Mouse (Mus musculus) C2C12 (cell line): ENCODE results near the gene Ttc9. TPM values are rescaled to one million over a fixed set of nuclear protein-coding genes. Genes with fewer than 3 reads are reported as not detected.

ENCODE experiments used
- H3K27me3 ChIP-seq: one replicate; pipeline ENCODE4 v1.6.1; 2011; ENCODE audit not compliant: control insufficient read depth, insufficient read depth, insufficient read length
- H3K36me3 ChIP-seq: one replicate; pipeline ENCODE4 v1.6.1; 2011; ENCODE audit not compliant: control insufficient read depth, insufficient read depth
- H3K4me3 ChIP-seq: one replicate; pipeline ENCODE4 v1.5.1; 2011; ENCODE audit warnings: mild to moderate bottlenecking, control low read depth; ENCODE audit not compliant: poor library complexity, insufficient read depth, severe bottlenecking
- H3K79me2 ChIP-seq: one replicate; pipeline ENCODE4 v1.6.1; 2011; ENCODE audit not compliant: control insufficient read depth, insufficient read depth
- H3K79me3 ChIP-seq: one replicate; pipeline ENCODE4 v1.6.1; 2011; ENCODE audit warnings: low read depth, control low read depth
- H3ac ChIP-seq: one replicate; pipeline ENCODE3; 2011; ENCODE audit warnings: low read depth; ENCODE audit not compliant: control insufficient read depth, insufficient read length
- CEBPB ChIP-seq: IDR thresholded peaks from one replicate; pipeline ENCODE4 v1.6.1; 2011; ENCODE audit warnings: low read depth, mild to moderate bottlenecking, control low read depth, moderate library complexity
- CTCF ChIP-seq: IDR thresholded peaks from one replicate; pipeline ENCODE4 v1.5.1; 2011; ENCODE audit not compliant: control insufficient read depth, insufficient read depth, insufficient read length
- FOSL1 ChIP-seq: IDR thresholded peaks from one replicate; pipeline ENCODE4 v1.8.0; 2011; ENCODE audit warnings: mild to moderate bottlenecking, low read length; ENCODE audit not compliant: poor library complexity, insufficient read depth, severe bottlenecking
- MAX ChIP-seq: IDR thresholded peaks from one replicate; pipeline ENCODE4 v1.6.1; 2011; ENCODE audit warnings: mild to moderate bottlenecking, control low read depth
- MYOD1 ChIP-seq: IDR thresholded peaks from one replicate; pipeline ENCODE4 v1.6.1; 2011; ENCODE audit warnings: low read depth; ENCODE audit not compliant: control insufficient read depth, insufficient read length
- MYOG ChIP-seq: IDR thresholded peaks from one replicate; pipeline ENCODE4 v1.6.1; 2011; ENCODE audit not compliant: control insufficient read depth, insufficient read length; ENCODE audit errors: extremely low read depth
- USF1 ChIP-seq: IDR thresholded peaks from one replicate; pipeline ENCODE4 v1.6.1; 2011; ENCODE audit warnings: low read depth, mild to moderate bottlenecking, control low read depth, moderate library complexity
- polyA plus RNA-seq: library from polyadenylated mRNA; unstranded; fragments of >200 nt; fragmentation: generic; extraction: Trizol; gene quantifications from one replicate; pipeline ENCODE4 v1.2.1, GENCODE M21; 2012; ENCODE audit warnings: missing spikeins

The Ttc9 gene
- polyA plus RNA-seq, 1 experiment = 11.2 TPM

DNA sequence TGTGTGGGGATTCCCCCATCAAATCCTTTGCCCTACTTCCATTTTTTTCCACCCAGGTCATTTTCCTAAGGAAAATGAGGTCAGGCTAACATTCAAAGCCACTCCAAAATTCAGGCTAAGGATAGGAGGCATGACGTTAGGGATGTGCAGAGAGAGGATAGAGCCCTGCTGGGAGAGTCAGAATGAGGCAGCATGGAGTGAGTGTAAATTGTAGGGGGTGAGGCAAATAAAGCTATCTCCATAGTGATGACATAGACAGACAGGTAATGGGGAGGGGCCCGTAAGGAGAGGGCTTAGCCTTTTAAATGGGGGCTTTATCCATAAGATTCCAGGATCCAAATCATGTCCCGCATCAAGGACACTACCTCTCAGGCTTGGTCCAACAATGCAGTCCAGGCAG is 54.9 kb downstream of the Ttc9 start:
- Histone ChIP-seq H3K27me3 (no peaks in the 10 kb centered on the region), H3K79me3 (no peaks in the 10 kb centered on the region), H3ac (no peak overlapping the region), H3K4me3 (no peak overlapping the region), H3K79me2 (no peaks in the 10 kb centered on the region), H3K36me3 (no peaks in the 10 kb centered on the region)
- TF ChIP-seq MYOG = no peak
- no peak for TF ChIP-seq CEBPB

DNA sequence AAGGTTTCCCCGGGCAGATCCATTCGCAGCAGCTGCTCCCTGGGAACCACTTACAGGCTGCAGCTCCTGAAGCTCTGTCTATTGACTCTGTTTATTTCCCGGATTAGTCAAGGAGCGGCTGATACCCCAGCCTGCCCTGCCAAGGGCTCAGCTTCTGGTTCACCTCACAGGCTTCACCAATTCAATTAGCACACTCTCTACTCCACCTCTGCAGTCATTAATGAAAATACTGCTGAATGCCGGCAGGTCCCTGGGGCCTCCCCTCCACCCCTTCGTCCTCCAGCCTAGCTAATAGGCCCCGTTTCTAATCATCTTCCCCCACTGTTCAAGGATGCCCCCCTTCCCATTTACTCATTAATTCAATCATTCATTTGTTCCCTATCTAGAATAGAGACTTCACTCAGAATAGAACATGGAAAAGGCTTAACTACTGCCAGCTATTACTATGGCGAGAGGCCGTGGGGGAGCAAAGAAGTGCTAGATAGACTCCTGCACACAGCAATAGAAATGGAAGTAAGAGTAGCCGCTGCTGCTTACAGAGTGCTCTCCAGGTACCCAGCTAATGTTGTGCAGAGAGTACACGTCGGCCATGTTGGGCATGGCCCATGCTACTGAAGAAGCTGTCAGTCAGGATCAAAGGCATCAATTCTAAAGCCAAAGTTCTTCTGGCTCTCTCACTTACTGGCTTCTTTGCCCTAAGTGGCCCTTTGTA is 55.5 kb downstream of the Ttc9 start:
- TF ChIP-seq MYOG (no peak), CEBPB (no peak), USF1 (no peak), CTCF (no peak)
- Histone ChIP-seq H3ac (no peak overlapping the region), H3K27me3 (no peaks in the 10 kb centered on the region), H3K79me2 (no peaks in the 10 kb centered on the region), H3K36me3 (no peaks in the 10 kb centered on the region), H3K79me3 (no peaks in the 10 kb centered on the region), H3K4me3 (no peak overlapping the region)

DNA sequence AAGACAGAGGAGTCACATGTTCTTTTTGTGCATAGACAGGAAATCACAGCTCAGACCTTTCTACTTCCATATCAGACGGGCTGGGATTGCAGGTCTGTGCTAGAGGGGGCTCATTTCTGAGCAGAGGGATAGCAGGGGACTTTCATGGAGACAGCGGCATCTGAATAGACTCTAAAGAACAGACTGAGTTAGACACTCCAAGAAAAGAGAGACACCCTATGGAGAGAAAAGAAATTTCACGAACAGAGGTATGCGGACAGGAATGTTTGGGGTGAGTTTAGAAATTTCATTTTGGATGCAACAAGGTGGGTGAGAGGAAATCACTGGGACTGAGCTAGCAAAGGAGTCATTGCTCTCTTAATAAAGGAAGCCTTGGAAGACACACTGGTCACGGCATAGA is 56.8 kb downstream of the Ttc9 start:
- Histone ChIP-seq H3ac (no peak overlapping the region), H3K79me3 (no peaks in the 10 kb centered on the region), H3K27me3 (no peaks in the 10 kb centered on the region), H3K79me2 (no peaks in the 10 kb centered on the region), H3K36me3 (no peaks in the 10 kb centered on the region), H3K4me3 (no peak overlapping the region)
- TF ChIP-seq MYOD1 (no peak), FOSL1 (no peak), MYOG (no peak), CTCF (no peak), MAX (no peak), USF1 (no peak), CEBPB (no peak)

DNA sequence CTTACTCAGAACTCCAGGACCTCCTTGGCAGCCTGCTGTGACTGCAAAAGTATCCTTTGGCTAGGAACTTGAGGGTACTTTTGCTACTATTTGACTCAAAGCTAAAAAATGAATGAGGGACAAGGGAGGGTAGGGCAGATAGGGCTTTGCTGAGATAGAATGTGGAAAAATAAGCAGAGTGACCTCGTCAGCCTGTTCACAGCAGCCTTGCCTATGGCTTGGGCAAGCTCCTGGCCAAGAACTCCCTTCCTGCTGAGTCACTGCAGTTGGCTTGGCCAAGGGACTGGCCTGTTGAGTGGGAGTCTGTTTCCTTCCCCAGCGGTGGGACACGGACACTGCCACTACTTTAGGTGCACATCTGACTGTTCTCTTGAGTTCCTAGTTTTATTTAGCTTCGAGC is 57.5 kb downstream of the Ttc9 start:
- Histone ChIP-seq H3K36me3 (no peaks in the 10 kb centered on the region), H3K4me3 (no peak overlapping the region), H3K27me3 (no peaks in the 10 kb centered on the region), H3K79me2 (no peaks in the 10 kb centered on the region), H3ac (no peak overlapping the region), H3K79me3 (no peaks in the 10 kb centered on the region)
- TF ChIP-seq USF1 (no peak), MAX (no peak), MYOG (no peak), CEBPB (no peak), MYOD1 (no peak), CTCF (no peak), FOSL1 (no peak)

DNA sequence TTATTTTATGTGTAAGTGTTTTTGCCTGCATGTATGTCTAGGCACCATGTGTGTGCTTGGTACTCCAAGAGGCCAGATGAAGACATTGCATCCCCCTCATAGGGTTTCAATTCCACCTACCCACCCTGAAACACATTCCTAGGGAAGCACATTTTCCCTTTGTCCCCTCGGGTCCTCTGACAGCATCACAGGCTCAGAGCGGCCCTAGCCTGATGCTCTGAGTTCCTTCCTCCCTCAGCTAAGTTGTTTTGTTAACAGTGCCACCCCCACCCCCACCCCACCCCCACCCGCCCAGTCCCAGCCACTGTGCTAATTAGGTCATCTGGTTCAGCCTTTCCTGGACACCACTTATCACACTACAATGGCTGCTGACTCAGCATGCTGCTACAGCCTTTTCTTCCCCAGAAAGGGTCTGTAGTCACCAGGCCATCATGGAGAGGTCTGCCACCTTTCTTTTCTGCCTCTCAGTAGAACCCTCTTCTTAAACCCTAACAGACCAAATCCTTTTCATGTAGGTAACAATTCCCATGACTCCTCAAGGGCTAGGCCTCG is 58.5 kb downstream of the Ttc9 start:
- no peak overlapping the region for H3K4me3 ChIP-seq
- TF ChIP-seq CTCF = no peak
- no peak for TF ChIP-seq CEBPB
- no peak for TF ChIP-seq MAX
- no peak for TF ChIP-seq USF1
- no peak for TF ChIP-seq MYOD1
- TF ChIP-seq FOSL1 = no peak
- no peak for TF ChIP-seq MYOG

DNA sequence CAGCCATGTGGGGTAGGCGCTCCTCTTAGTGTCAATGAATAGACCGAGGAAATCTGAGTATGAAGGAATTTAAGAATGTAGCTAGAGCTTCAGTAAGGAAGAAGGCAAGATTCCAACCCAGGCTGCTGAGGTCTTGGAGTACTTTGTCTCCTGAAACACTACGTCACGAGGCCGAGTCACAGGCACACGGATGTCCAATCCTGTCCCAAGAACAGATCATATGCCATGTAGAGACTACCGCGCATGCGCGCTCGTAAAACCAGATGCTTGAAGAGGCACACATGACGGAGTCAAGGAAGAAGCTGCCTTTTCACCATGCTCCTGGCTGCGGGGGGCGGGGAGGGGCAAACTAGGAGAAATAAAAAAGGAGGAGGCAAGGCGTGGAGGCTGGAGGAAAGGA is 59.1 kb downstream of the Ttc9 start:
- no peaks in the 10 kb centered on the region for H3K36me3 ChIP-seq
- TF ChIP-seq USF1 (no peak), MYOD1 (no peak)
- H3K79me2 ChIP-seq = no peaks in the 10 kb centered on the region
- no peak overlapping the region for H3K4me3 ChIP-seq
- no peak overlapping the region for H3ac ChIP-seq
- H3K79me3 ChIP-seq = no peaks in the 10 kb centered on the region
- H3K27me3 ChIP-seq = no peaks in the 10 kb centered on the region

More for the DNA sequence above, 58.5 kb downstream of the Ttc9 start:
- Histone ChIP-seq H3K79me2 (no peaks in the 10 kb centered on the region), H3K27me3 (no peaks in the 10 kb centered on the region), H3K36me3 (no peaks in the 10 kb centered on the region), H3K79me3 (no peaks in the 10 kb centered on the region), H3ac (no peak overlapping the region)
